Mouse (Mus musculus) heart, adult 9 months (tissue): ENCODE results near the gene Tmem233.
A peak's percentile ranks its signal among the peaks of the same experiment; 100 is the strongest.

ENCODE experiments used
- DNase-seq, 2 experiments: peaks; one replicate each; pipeline ENCODE4 v3.0.0; 2022; ENCODE audit warnings: low spot score in 2 of 2

Tmem233 gene

GRCm38 (mm10) chr5:116029071-116029470 is 54.0 kb downstream of the Tmem233 start:
- no peak for DNase-seq

DNA sequence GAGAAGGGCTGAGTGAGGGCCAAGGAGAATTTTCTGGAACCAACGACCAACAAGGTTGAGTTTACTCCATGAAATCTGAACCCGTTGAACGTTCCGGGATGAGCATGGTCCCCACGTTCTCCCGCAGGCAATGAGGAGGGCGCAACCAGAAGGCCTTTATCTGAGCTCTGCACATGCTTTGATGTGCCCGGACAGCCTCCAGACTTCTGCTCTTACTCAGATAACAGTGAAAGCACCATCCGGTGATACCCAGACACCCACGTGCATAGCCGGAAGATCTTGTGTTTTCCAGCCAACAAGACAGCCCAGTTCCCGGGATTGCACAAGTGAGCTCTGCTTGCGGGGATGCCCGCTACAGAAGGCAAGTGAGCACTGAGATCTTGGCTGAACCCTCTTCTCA is 56.5 kb downstream of the Tmem233 start:
- DNase-seq: no peak

DNA sequence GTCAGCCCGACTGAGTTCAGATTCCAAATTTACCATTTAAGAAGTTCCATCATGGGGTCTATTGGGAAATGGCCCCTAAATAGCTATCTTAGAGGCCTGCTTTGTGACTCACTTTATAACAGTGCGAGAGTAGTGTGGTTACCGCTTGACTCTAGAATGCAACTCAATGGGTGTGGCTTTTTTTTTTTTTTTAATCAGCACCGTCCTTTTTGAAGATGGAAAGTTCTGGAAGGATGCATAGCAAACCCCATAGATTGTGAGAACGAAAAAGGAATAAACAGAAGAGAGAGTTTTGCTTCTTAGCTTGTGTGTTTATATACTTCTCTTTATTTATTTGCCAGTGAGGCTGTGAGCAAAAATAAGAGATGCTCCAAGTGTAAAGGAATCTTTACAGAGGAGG is 56.9 kb downstream of the Tmem233 start:
- no peak for DNase-seq

DNA sequence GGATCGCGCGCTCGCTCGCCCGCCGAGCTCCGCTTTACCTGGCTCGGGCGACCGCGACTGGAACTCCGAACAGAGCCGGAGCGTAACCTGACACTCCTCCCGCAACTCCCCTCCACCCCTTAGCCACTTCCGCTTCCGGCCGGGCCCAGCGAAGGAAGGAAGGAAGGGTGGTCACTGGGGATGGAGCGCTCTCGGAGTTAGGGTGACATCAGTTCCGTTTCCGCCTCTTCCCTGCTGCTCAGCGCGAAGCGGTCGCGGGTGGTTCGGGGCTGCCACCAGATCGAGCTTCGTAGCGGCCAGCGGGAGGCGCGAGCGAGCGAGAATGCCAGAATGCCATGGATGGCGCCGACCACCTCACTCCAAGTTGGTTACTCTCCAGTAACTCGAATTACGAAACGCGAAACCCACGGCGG is 58.7 kb downstream of the Tmem233 start, which contains the start of gene Prkab1:
Prkab1 (minus strand) TSS at position 182 of the 413 bp plus-strand sequence.
- DNase-seq: peak; percentile 93 to 96

GRCm38 (mm10) chr5:116023821-116024284 is 59.2 kb downstream of the Tmem233 start:
- no peak for DNase-seq

DNA sequence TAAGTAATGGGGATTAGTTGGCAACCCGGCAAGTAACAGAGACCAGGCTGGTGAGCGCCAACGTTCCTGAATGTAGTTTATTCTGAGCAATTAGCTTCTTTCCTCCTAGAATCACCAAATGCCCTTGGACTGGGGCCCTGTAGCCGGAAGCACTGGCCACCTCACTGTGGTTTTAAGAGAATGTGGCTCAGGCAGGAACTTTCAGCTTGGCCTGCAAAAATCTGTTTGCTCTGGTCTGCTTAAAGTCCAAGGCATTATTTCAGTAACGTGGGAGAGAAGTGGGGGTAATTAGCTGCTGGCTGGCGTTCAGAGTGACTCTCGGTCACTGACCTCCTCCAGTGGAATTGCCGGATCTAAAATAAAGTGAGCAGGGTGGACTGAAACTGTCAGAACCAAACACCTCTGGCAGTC is 59.8 kb downstream of the Tmem233 start:
- DNase-seq: no peak

DNA sequence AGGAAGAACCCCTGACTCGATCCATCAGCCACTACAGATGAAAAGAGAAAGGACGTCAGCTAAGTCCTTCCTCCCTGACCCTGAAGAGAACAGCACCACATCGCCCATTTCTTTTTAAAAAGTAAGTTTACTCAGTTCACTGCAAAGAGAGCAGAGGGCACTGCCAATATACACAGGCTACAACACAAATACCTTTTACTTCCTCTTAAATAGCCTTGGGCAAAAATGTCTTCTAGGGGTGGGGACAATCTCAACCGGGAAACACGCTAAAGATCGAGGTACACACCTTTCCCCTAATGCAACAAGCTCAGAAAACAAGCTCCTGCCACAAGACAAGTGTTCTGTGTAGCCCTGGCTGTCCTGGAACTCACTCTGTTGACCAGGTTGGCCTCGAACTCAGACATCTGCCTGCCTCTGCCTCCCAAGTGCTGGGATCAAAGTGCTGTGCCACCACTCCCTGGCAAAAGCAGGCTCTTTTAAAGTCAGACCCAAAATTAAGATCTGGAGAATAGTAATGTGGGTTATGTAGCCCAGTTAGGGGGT is 60.3 kb downstream of the Tmem233 start:
- DNase-seq: no peak

- no peak for DNase-seq
Measured at GRCm38 (mm10) chr5:116022131-116022530, 60.9 kb downstream of the Tmem233 start.

DNA sequence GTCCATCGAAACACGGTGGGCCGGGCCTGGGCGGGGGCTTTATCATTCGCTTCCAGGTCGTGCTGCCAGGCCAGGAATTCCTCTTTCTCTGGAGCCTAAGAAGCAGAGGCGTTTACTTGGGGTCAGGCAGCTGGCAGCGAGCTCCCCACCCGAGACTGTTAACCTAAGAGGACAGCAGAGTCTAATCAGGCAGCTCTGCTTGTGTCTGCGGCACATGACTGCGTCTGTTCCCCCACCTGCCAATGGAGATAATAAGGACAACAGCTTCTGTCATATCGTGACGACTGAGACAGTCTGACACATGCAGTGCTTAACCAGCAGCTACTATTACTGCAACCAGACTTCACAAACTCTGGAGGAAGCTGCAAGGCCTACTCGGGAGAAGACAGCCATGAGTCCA is 61.5 kb downstream of the Tmem233 start:
- DNase-seq: peak in 1 of 2 experiments; percentile 17

GRCm38 (mm10) chr5:116019371-116019770 is 63.7 kb downstream of the Tmem233 start:
- DNase-seq: peak; percentile 80 to 86

GRCm38 (mm10) chr5:116018784-116019183 is 64.3 kb downstream of the Tmem233 start:
- no peak for DNase-seq

GRCm38 (mm10) chr5:116018196-116018595 is 64.8 kb downstream of the Tmem233 start:
- DNase-seq: no peak

DNA sequence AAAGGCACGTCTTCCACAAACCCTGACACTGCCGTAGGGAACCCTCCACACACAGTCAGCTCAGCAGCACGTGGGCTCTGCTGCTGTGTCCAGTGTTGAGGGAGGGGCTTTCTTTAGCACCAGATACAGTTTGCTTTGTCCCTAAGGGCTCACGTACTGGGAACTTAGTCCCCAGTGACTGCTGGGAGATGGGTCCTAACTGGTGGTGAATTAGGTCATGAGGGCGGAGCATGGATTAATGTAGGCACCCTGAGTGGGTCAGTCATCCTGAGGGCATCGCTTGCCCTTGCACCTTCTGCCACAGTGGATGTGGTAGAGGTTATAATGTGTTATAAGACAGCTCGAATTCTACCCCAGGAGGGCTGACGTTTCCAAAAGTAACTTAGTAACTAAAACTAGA is 65.7 kb downstream of the Tmem233 start:
- DNase-seq: no peak

DNA sequence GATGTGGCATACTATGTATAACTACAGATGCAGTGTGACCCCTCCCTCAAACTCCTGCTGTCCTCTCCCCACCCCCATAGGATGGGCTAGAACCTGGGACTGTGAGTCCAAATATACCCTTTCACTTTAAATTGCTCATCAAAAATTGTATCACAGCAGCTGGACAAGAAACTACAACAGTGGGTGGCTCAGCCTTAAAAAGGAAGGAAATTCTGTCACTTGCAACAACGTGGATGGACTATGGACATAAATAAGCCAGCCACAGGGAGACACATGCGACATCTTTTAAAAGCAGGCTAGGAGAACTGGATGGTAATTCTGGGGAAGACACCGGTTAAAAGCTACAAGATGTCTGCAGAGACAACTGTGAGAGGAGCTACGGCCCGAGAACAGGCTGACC is 66.5 kb downstream of the Tmem233 start:
- no peak for DNase-seq

- DNase-seq: no peak
Measured at GRCm38 (mm10) chr5:116014237-116014636, 68.8 kb downstream of the Tmem233 start.

DNA sequence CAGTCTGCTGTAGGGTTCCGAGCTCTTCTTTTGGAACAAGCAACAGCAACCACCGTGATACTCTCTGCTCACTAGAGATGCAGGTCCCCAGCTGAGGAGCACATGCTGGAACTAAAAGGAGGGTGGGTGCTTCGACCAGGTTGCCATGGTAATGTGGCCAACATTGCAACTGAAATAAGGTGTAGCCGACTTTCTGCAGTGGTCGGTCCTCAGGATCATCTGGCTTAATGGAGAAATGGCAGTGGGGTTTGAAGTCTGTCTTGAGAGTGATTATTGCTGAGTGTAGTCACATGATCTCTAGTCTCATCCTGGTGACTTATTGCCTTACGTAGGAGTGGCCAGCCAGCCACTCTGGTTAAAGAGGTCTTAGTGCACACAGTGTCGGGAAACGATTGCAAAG is 69.2 kb downstream of the Tmem233 start:
- DNase-seq: no peak

DNA sequence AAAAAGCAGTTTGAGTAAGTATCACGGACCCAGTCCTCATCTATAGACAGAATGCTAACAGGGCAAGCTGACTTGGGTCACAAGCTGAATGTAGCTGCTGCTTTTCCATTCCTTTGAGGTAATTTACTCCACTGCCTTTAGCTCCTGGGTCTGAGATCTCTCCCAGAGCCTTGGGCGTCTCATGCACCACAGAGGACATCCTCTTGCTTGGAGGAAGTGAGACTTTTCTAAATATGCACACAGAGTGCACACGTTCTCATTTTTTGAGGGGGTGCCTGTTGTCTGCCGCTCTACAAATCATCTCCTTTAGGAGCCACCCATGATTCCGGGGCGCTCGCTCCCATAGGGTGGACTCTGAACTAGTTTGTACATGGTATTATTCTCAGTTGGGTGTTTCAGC is 70.5 kb downstream of the Tmem233 start:
- no peak for DNase-seq

- DNase-seq: no peak
Measured at GRCm38 (mm10) chr5:116011700-116012099, 71.3 kb downstream of the Tmem233 start.

GRCm38 (mm10) chr5:116009884-116010627 is 73.0 kb downstream of the Tmem233 start:
- no peak for DNase-seq

DNA sequence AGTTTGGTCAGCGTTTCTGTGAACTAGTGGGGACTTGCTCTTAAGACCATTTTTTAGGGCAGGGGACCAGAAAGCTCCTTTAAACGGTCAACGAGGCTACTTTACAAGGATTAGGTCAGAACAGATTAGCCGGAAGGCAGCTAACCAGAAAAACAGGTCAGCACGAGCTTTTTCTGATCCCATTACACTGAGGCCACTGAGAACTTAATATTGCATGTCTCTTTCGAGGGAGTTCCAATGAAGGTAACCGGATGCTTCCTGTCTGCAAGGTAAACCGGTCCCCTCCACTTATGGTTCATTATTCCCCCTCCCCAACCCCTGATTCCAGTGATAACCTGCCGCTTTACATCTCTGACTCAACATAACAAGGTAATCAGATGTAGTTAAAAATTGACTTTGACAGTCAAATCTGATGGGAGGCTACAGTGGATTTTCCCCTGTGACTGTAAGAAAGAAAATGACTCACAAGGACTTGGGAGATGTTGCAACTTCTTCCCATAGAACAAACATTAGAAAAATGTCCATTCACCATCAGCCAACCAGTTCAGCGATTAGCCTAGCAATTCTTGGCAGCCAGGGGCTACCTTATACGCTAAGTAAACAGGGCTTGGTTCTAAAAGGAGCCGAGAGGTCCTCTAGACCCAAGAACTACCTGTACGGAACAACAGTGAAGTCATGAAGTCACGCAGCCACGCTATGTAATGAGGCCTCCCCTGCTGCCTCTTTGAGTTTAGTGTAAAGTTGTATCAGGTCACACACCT is 73.8 kb downstream of the Tmem233 start:
- no peak for DNase-seq

- no peak for DNase-seq
Measured at GRCm38 (mm10) chr5:116007723-116008122, 75.3 kb downstream of the Tmem233 start.

- peak in 1 of 2 experiments; percentile 21 for DNase-seq
Measured at GRCm38 (mm10) chr5:116006324-116007099, 76.5 kb downstream of the Tmem233 start.
